Mouse (Mus musculus) liver, postnatal 0 days (tissue): Measurements from ENCODE around the gene Fam168a. TPM values are rescaled to one million over a fixed set of nuclear protein-coding genes. Genes with fewer than 3 reads are reported as not detected.

Experiments used
- ATAC-seq: fragments of 200-750 bp; cut with Nextera tagmentation; 2 replicates; pipeline ENCODE4 v1.8.0; 2017; ENCODE audit warnings: mild to moderate bottlenecking, moderate library complexity
- DNase-seq: peaks from one replicate; pipeline ENCODE4 v3.0.0-alpha.2; 2016
- H3K27ac ChIP-seq: fragments of 300-500 bp; sonication (generic); 2 replicates; pipeline ENCODE4 v1.5.1; 2014; ENCODE audit warnings: antibody characterized with exemption, moderate library complexity, mild to moderate bottlenecking, low read depth
- H3K27me3 ChIP-seq: fragments of 300-500 bp; sonication (generic); 2 replicates; pipeline ENCODE4 v1.6.1; 2014; ENCODE audit warnings: low read length, control low read depth, mixed read lengths; ENCODE audit not compliant: insufficient read depth
- H3K36me3 ChIP-seq: fragments of 300-500 bp; sonication (generic); replicated peaks from 2 replicates; pipeline ENCODE4 v1.6.1; 2014; ENCODE audit warnings: mild to moderate bottlenecking, control low read depth, low read length, moderate library complexity, mixed read lengths; ENCODE audit not compliant: insufficient read depth
- H3K4me1 ChIP-seq: fragments of 300-500 bp; sonication (generic); 2 replicates; pipeline ENCODE4 v1.6.1; 2014; ENCODE audit warnings: antibody characterized with exemption, mild to moderate bottlenecking, control low read depth; ENCODE audit not compliant: insufficient read depth
- H3K4me2 ChIP-seq: fragments of 300-500 bp; sonication (generic); 2 replicates; pipeline ENCODE4 v1.6.1; 2014; ENCODE audit warnings: low read depth, mild to moderate bottlenecking, low read length, moderate library complexity, mixed read lengths
- H3K4me3 ChIP-seq: fragments of 300-500 bp; sonication (generic); 2 replicates; pipeline ENCODE4 v1.5.1; 2014; ENCODE audit warnings: low read depth, low read length
- H3K9ac ChIP-seq: fragments of 300-500 bp; sonication (generic); replicated peaks from 2 replicates; pipeline ENCODE4 v1.6.1; 2014; ENCODE audit warnings: mild to moderate bottlenecking, moderate library complexity
- H3K9me3 ChIP-seq: fragments of 300-500 bp; sonication (generic); 2 replicates; pipeline ENCODE4 v1.6.1; 2016; ENCODE audit warnings: mild to moderate bottlenecking, control low read depth, low read length, mixed read lengths
- CTCF ChIP-seq: sonication (generic); IDR thresholded peaks from 2 replicates; pipeline ENCODE4 v1.5.1; 2016; ENCODE audit warnings: antibody characterized with exemption, low read depth
- EP300 ChIP-seq: IDR thresholded peaks from 2 replicates; pipeline ENCODE4 v1.6.1; 2016; ENCODE audit warnings: antibody characterized with exemption, low read depth, mild to moderate bottlenecking
- WGBS: fragments of 180-500 bp; shearing (Covaris S2); extraction: QIAGEN DNeasy Blood & Tissue Kit; methylation state at CpG from one replicate; pipeline ENCODE4 v1.1.7; 2014; ENCODE audit not compliant: insufficient replicate concordance; 5-methylcytosine and 5-hydroxymethylcytosine counted together
- polyA plus RNA-seq: library from polyadenylated mRNA; unstranded; fragments of >200 nt; fragmentation: Nextera tagmentation; extraction: Ambion mirVana; gene quantifications from 2 replicates; pipeline ENCODE4 v1.2.1, GENCODE M21; 2015

The Fam168a gene
- polyA plus RNA-seq, 1 experiment from 2014 or later: 4.3 TPM

DNA sequence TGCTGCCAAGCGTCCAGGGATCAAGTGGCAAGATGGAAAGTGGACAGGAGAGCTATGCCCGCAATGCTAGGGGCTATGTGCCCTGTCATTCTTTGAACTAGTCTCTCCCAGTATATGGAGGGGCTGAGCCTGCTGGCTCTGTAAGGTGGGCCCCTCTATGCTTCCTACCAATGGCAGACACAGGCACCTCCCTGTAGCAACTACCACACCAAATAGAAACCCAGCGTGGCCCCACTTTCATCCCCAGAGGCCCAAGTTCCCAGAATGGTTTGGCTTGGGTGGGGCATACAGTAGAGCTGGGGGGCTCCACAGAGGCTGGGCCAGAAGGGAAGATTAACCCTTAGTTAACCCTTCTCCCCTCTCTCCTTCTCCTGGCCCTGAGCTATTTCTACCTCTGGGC, 154.0 kb downstream of the Fam168a start:
- no peak for TF ChIP-seq CTCF
- no peak for TF ChIP-seq EP300
- Histone ChIP-seq H3K27ac (0 out of 2 replicates have a peak overlapping the region, but pooled peaks have one; percentile 8), H3K9ac (peak overlapping the region; percentile 50), H3K4me1 (peaks cover 60% of the 10 kb centered on the region), H3K9me3 (no peaks in the 10 kb centered on the region), H3K4me2 (peak overlapping the region; percentile 98), H3K4me3 (no peak overlapping the region), H3K27me3 (no peaks in the 10 kb centered on the region), H3K36me3 (peaks cover 27% of the 10 kb centered on the region)
- WGBS: 50% methylated on average over 3 of the region's 3 CpGs
- ATAC-seq (no peak), DNase-seq (no peak)

DNA sequence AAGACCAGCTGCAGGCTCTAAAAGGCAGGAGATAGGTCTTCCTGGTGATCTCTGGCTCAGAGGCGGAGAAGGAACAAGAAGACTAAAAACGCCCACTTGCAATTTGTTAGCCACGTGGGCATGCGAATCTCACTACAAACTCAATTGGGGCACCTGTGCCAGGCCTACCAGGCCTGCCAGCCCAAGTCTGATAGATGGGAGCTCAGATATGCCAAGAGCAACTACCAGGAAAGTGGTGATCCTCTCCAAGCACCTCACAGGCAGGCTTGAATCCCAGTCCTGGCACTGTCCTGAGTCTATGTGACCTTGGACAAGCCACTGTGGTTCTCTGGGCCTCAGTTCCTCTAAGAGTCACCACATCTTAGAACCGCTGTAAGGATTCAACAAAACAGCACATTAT, 154.8 kb downstream of the Fam168a start:
- 77% methylated on average over 5 of the region's 5 CpGs for WGBS
- TF ChIP-seq CTCF (no peak), EP300 (no peak)
- H3K9ac ChIP-seq: peak overlapping the region; percentile 90; the same call in 1 of the 2 replicates
- H3K27ac ChIP-seq: no peak overlapping the region
- peaks cover 53% of the 10 kb centered on the region for H3K4me1 ChIP-seq
- ATAC-seq (no peak), DNase-seq (no peak)
- peak overlapping the region; percentile 97 for H3K4me3 ChIP-seq
- peaks cover 27% of the 10 kb centered on the region for H3K36me3 ChIP-seq
- H3K9me3 ChIP-seq: no peaks in the 10 kb centered on the region
- H3K4me2 ChIP-seq: peak overlapping the region; percentile 98
- no peaks in the 10 kb centered on the region for H3K27me3 ChIP-seq

DNA sequence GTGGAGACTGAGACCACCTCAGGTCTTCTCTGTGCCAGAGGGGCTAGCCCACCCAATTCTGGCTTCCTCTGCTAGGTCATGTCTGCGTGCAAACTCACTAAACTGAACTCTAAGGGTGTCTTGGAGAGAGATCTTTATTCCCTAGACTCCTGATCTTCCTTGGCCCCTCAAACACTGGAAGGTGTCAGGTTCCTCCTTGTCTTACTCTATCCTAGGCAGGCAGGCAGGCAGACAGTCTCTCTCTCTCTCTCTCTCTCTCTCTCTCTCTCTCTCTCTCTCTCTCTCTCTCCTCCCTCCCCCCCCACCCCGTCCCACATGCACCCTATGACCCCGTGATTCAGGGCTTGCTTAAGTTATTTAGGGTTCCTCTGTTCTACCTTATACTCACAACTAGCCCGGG, 155.9 kb downstream of the Fam168a start:
- Histone ChIP-seq H3K36me3 (peaks cover 27% of the 10 kb centered on the region), H3K4me1 (peaks cover 47% of the 10 kb centered on the region), H3K9ac (peak overlapping the region; percentile 90), H3K4me3 (peak overlapping the region; percentile 97), H3K9me3 (no peaks in the 10 kb centered on the region), H3K27ac (peak overlapping the region; percentile 93), H3K27me3 (no peaks in the 10 kb centered on the region), H3K4me2 (peak overlapping the region; percentile 98)
- ATAC-seq: peak; percentile 12
- TF ChIP-seq EP300: no peak
- TF ChIP-seq CTCF: no peak
- DNase-seq: no peak
- 5% methylated on average over 4 of the region's 4 CpGs for WGBS

DNA sequence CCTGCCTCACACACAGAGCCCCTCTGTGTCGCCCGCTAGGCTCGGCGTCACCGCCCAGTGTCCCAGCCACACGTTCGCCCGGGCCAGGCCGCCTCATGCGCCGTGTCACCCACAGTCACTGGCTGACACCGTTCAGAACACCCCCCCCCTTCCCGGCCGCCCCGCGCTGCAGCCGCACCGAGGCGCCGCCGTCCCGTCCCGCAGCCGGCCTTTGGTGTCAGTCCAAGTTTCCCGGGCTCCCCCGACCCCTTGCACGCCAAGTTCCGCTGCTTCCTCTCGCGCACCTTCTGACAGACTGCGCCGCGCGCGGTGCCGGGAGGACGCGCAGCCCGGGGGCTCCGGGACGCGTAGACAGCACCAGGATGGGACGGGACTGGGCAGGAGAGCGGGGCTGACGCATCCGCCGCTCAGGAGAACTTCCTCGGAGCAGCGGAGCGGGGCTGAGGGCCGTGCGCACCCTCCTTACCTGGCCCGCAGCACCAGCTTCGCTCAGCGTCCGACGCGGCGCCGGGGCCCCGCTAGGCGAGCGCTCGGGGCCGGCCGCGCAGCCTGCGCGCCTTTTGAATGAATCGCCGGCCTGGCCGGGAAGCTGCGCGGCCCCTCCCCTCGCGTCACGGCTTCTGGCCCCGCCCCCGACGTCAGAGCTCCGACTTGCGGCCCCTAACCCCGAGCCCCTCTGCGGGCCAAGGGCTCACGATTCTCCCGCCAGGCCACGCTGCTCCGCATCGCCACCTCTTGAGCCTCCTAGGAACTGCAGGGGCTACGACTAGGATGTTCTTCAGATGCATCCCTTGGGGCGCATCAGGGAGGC, 156.6 kb downstream of the Fam168a start, which contains the start of gene Relt:
Relt (minus strand) TSS at position 619 of the 811 bp plus-strand sequence.
- Histone ChIP-seq H3K4me2 (peak within 1 kb of the TSS; percentile 98), H3K4me1 (peaks cover 47% of the 10 kb centered on the region), H3K27ac (peak within 1 kb of the TSS; percentile 93), H3K4me3 (peak within 1 kb of the TSS; percentile 97), H3K9me3 (no peaks in the 10 kb centered on the region), H3K9ac (peak within 1 kb of the TSS; percentile 90), H3K27me3 (no peaks in the 10 kb centered on the region), H3K36me3 (peaks cover 22% of the 10 kb centered on the region)
- TF ChIP-seq EP300 (no peak), CTCF (peak; percentile 92)
- WGBS: under 1% methylated on average over 76 of the region's 91 CpGs
- ATAC-seq (peak; percentile 91), DNase-seq (peak; percentile 98)

DNA sequence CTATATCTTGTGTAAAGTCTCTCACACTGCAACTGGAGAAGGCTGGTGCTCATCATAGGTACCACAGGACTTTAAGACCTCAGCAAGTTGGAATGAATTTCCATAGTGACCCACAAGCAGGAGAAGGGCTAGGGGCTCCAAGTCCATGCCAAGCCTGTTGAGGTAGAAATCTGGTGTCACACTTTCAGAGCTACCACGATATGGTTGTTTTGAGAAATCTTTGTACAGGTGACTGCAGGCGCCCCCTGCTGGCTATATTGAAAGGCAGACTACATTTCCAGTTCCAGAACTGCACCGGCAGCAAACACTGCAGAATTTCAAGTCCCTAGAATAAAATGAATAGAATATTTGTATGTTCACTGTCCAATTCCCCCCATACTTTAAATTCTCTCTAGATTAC, 160.2 kb downstream of the Fam168a start:
- 5% methylated on average over 3 of the region's 3 CpGs for WGBS
- Histone ChIP-seq H3K4me3 (no peak overlapping the region), H3K9me3 (no peaks in the 10 kb centered on the region), H3K27me3 (no peaks in the 10 kb centered on the region), H3K9ac (no peak overlapping the region), H3K36me3 (no peaks in the 10 kb centered on the region), H3K4me1 (peaks cover 33% of the 10 kb centered on the region), H3K27ac (no peak overlapping the region), H3K4me2 (no peak overlapping the region)
- ATAC-seq: no peak
- DNase-seq: peak; percentile 83
- peak; percentile 87 for TF ChIP-seq CTCF
- TF ChIP-seq EP300: no peak

DNA sequence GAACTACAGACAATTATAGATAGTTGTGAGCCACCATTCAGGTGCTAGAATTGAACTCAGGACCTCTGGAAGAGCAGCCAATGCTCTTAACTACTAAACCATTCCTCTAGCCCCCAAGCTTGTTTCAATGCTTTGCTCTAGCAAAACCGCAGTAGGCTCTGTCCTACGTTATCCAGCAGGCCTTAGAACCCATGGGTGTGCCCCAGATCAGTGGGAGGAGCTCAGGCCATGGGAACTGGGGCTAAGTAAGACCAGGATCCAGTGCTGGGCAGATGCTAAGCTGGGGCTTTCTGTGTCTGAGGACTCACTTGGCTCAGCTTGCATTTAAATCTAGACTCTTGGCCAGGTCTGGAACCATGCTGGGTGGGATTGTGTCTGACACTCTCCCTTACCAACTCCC, 161.1 kb downstream of the Fam168a start:
- Histone ChIP-seq H3K9me3 (no peaks in the 10 kb centered on the region), H3K4me2 (no peak overlapping the region), H3K27ac (0 out of 2 replicates have a peak overlapping the region, but pooled peaks have one; percentile 86), H3K4me3 (no peak overlapping the region), H3K4me1 (peaks cover 30% of the 10 kb centered on the region), H3K36me3 (no peaks in the 10 kb centered on the region), H3K9ac (no peak overlapping the region), H3K27me3 (no peaks in the 10 kb centered on the region)
- TF ChIP-seq CTCF (no peak), EP300 (no peak)
- ATAC-seq (no peak), DNase-seq (no peak)
- WGBS: 42% methylated on average over 2 of the region's 2 CpGs
